Mouse (Mus musculus): Measurements from ENCODE around the gene Spsb1. TPM values are rescaled to one million over a fixed set of nuclear protein-coding genes. Genes with fewer than 3 reads are reported as not detected.
A peak's percentile ranks its signal among the peaks of the same experiment; 100 is the strongest.

Gene Spsb1
- polyA plus RNA-seq, 1 experiment from 2014 or later = 9.0 TPM

- no peak for DNase-seq (ENCODE audit: low spot score)
Measured at GRCm38 (mm10) chr4:149918455-149919070, 36.3 kb downstream of the Spsb1 start.

GRCm38 (mm10) chr4:149916831-149917230 lies 38.0 kb downstream of the Spsb1 start:
- no peak for DNase-seq (ENCODE audit: low spot score)

DNA sequence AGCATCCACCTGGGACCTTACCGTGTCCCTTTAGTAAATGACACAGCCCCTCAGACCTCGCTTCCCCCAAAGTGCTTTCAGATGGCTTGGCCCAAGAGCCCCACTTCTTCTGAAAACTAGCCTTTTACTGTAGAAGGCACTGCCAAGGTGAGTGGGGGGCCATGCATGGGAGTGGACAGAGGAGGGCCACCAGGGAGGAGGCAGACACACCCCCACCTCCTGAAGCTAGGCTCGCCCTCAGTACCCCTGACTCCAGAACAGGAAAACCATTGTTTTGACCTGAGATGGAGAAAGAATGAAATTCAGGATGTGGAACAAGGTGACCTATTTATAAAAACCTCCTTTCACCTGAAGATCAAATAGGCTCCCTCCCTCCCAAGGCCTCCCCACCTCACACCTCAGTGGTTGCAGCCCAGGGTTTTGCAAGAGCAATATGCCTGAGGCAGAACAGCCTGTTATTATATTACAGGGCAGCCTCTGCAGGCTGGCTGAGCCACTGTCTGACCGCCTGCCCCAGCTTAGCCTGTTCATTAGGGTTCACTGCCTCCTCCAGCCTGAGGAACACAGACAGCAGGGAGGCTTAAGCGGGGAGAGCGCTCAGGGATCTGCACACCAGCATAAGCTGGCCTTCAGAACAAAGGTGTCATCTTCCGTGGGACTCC lies 41.0 kb downstream of the Spsb1 start:
- no peak for DNase-seq (ENCODE audit: low spot score)

- peak; percentile 67 for DNase-seq (ENCODE audit: low spot score)
Measured at GRCm38 (mm10) chr4:149912451-149912850, 42.4 kb downstream of the Spsb1 start.

DNA sequence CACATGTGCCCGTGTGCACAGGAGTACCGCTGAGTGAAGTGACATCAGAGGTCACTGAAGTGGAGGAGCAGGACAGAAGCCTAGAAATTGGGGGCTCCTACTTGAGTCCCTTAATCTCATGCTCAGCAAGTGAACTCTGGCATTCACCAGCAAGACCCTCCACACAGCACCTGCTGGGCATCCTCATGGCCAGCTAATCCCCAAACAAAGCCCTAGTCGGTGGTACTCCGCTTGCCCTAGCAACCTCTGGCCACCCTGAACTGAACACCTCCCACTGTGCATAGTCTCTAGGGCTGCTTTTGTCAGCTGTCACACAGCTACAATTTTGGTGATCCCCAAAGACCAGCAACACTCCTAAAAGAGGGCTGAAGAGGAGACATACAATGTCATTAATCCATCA lies 44.3 kb downstream of the Spsb1 start:
- no peak for DNase-seq (ENCODE audit: low spot score)

DNA sequence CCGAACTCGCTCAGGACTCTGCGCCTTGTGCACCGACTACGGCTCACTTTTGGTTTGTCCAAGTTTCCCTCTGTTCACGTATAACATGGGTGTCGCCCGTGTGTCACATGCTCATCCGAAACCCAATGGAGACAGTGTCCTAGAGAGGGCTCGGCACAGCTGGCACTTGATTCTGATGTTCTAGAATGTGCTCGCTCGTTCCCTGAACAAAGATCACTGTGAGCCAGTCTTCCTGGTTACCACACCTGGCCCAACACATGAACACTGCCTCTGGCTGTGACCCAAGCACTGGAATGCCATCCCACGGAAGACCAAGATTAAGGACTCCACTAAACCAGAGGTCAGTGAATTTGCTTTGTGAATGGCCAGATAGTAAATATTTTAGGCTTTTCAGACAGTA lies 45.3 kb downstream of the Spsb1 start:
- DNase-seq (ENCODE audit: low spot score) = no peak

GRCm38 (mm10) chr4:149908923-149909322 lies 45.9 kb downstream of the Spsb1 start:
- DNase-seq (ENCODE audit: low spot score) = no peak

DNA sequence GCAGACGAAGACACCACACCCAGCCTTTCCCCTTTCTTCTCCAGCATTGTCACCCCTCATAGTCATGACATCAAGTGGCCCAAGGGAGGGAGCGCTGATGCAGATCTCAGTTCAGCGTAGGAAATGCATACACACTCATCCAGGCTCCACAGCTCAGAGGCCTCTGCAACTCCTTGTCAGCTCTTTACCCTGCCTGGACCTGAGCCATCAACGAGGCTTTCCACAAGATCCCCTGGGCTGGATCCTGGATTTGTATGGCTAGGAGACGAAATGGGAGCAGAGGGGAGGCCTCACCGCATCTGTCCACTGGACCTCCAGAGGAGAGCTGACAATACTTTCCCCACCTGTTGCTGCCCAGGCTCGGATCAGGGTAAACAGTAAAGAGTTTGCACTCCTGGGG lies 47.2 kb downstream of the Spsb1 start:
- no peak for DNase-seq (ENCODE audit: low spot score)

DNA sequence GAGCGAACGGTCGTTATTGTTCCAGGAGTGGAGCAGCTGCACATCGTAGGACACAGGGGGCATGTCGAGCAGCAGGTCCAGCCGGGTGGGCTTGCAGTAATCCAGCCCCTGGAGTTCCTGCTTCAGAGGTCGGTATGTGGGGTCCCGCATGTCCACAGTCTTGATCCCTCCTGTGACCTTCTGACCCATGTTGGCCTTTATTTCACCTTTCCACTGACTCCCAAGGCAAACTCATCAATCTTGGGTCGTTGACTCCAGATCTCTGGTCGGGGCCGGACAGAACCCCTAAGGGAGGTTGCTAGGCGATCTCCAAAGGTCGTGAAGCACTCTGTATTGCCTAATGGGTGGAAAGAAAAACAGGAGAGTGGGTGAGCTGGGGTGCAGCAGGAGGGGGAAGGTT lies 47.9 kb downstream of the Spsb1 start:
- no peak for DNase-seq (ENCODE audit: low spot score)

DNA sequence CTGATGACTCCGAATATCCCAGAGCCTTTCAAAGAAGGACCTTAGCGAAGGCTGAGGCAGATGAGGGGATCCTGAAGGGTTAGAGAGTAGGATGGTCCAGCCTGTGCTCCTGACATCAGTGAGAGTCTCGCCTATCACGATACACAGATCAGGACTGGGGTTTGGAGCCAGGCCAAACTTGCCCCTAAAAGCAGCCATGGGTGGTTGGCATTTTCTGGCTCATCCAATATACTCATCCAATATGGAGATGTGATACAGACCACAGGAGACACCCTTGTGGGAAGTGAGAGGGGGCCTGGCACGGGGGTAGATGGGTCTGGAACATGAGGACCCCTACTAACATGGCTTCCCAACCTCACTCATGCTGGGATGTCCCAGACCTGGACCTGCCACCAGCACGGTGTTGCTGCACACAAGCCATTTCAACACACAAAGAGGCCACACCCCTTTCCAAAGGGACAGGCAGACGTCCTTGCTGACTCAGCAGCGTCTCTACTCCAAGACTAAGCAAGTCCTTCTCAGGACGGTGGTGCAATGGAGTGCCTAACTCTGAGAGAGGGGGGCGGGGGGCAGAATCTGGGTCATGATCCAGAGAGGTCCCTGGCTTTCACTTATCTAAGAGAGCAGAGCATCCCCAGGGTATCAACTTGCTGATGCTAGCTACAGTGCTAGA lies 49.4 kb downstream of the Spsb1 start:
- no peak for DNase-seq (ENCODE audit: low spot score)

- no peak for DNase-seq (ENCODE audit: low spot score)
Measured at GRCm38 (mm10) chr4:149903026-149903425, 51.8 kb downstream of the Spsb1 start.

DNA sequence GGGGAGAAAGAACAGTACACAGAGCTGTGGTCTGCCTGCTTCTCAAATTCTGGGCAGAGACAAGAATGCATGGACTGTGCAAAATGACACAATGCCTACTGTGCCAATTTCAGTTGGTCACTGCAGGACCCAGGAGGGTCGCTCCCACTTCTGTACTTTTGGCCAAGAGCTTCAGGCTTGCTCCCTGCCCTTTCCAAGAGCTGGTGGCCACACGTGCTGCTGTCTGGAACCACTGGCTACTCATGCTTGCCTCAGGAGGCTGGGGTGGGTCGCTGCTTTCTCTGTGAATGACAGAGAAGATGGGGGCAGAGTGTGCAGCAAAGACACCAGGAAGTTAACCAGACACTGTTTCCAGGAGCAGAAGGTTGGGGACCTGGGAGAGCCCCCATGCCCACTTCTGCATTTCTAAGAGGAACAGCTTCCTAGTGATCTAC lies 53.5 kb downstream of the Spsb1 start:
- DNase-seq (ENCODE audit: low spot score) = no peak

DNA sequence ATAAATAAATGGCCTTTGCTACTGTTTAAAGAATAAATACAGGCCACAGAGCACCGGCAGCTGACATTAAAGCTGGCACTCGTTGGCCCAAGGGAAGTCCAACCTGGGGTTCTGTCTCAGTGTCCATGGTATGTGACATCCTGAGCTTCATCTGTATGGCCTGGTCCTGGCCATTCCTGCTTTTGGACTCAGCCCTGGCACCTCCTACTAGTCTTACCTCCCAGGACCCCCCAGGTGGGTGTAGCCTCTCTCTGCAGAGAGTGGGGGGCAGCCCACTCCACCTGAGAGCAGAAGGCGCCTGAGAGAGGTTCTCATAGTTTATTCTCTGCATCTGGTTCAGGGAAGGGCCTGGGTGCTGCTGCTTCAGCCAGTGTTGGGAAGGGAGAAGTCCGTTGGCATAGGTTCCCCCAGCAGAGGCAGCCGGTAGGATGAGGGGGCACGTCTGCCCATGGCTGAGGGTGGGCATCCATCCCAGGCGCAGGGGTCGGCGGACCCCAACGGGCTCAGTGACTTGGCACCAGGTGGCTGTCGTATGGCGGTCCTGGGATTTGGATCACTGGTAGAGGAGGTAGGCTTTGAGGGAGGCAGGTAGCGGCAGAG lies 57.1 kb downstream of the Spsb1 start:
- no peak for DNase-seq (ENCODE audit: low spot score)

DNA sequence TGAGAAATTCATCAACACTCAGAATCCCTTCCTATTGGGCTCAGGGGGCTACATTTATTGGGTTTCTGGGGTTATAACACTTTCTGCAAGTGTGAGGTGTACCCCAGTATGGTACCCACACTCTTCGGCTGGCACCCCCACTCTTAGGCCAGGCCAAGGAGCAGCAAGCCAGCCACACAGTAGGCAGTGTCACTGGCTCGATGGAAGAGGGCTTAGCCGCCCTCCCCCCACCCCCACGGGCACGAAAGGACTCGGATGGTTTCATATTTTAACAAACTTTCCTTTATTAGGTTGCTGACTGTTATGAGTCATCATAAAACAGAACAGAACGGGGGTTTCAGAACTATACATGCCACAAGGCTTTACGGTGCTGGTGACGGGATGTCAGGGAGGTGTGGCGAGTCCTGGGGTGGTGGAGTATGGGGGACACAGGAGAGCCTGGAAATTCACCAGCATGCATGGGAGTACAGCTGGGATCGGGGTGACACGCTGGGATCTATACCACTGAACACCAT lies 58.8 kb downstream of the Spsb1 start:
- DNase-seq (ENCODE audit: low spot score) = no peak

GRCm38 (mm10) chr4:149895226-149895625 lies 59.6 kb downstream of the Spsb1 start:
- DNase-seq (ENCODE audit: low spot score) = no peak

- DNase-seq (ENCODE audit: low spot score) = no peak
Measured at GRCm38 (mm10) chr4:149894300-149894699, 60.5 kb downstream of the Spsb1 start.

DNA sequence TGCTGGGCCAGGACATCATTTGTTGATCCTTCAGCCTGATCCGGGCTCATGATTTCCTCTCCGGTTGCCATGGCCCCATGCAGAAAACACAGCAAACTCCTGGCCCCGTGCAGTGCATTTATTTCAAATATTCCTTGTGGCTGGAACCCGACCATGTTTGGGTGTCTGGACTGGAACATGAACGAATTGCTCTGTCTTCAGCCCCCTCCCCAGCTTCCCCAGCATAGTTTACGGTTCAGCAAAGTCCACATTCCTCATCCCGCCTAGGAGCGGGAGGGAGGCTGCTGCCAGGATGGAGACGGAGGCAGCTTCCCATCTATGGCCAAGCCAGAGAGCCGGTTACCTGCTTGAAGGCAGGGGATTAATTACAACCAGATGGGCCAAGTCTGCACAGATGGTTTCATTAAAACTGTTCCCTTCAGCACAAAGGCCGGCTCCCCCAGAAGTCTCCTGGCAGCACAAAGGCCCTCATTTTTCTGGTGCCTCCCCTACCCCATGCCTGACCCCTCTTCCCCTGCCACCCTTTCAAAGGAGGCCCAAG lies 61.2 kb downstream of the Spsb1 start:
- DNase-seq (ENCODE audit: low spot score) = no peak

DNA sequence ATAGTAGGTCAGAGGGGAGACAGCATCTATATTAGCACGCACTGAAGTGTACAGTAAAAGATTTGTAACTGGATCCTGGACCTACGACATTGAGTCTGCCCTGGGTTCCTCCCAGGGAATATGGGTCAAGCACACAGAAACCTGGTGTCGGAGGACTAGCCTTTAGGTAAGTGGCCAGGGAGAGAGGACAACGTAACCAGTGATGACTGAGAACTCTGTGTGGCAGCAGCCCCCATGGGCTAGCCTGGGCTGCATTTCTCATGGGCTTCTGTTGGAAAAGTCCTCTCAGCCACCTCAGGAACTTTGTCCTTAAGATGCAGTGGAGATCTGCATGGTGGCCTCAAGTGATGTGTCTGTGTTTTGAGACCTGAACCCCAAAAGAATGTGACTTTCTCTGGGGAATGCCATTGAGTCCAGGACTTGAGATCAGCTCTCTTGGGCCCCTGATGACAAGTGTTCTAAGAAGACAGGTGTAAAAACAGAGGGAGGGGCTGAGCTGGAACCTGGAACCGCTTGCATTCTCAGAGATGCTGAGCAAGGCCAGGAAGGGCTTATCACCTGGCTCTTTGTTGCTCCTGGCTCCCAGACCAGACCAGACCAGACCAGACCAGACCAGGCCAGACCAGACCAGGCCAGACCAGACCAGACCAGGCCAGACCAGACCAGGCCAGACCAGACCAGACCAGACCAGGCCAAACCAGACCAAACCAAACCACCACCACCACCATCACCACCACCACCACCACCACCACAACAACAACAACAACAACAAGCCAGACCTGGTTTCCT lies 63.5 kb downstream of the Spsb1 start:
- DNase-seq (ENCODE audit: low spot score) = no peak

DNA sequence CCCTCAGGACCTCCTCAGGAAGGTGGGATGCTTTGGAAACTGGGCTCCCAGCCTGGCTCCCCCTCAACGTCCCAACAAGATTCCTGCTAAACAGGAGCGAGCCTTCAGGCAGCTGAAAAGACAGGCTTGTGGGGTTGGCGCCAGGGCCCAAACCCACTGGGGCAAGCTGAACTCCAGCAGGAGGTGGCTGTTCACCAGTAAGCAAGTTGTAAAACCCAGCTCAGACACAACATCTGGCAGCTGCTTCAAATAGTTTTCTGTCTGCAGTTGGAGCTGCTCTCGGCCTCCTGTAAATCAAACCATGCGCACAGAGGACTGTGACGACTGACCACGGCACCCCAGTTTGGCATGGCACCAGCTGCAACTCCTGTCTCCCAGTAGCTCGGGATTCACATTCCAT lies 64.3 kb downstream of the Spsb1 start:
- DNase-seq (ENCODE audit: low spot score) = no peak

- no peak for DNase-seq (ENCODE audit: low spot score)
Measured at GRCm38 (mm10) chr4:149889851-149890250, 65.0 kb downstream of the Spsb1 start.
